Mouse (Mus musculus) monocyte, adult 5-6 weeks (primary cell): ENCODE data around the gene Mpg. TPM values are rescaled to one million over a fixed set of nuclear protein-coding genes. Genes with fewer than 3 reads are reported as not detected.

Experiments used
- ATAC-seq: fragments of 153-309, 156-312 bp; replicated peaks from 2 replicates; pipeline ENCODE4 v1.8.0; 2017; ENCODE audit warnings: mild to moderate bottlenecking; ENCODE audit not compliant: low TSS enrichment, insufficient number of reproducible peaks, severe bottlenecking, poor library complexity, low FRiP score
- total RNA-seq: library from RNA; stranded (forward); fragments of 200-1000, 200-491, 200-594 nt; gene quantifications from 3 replicates; pipeline ENCODE4 v1.2.3, GENCODE M21; 2017

The Mpg gene
- total RNA-seq, 1 experiment from 2014 or later, result 6.3 TPM

- ATAC-seq, result no peak
Measured at GRCm38 (mm10) chr11:32244617-32245016, 18.3 kb downstream of the Mpg start.

DNA sequence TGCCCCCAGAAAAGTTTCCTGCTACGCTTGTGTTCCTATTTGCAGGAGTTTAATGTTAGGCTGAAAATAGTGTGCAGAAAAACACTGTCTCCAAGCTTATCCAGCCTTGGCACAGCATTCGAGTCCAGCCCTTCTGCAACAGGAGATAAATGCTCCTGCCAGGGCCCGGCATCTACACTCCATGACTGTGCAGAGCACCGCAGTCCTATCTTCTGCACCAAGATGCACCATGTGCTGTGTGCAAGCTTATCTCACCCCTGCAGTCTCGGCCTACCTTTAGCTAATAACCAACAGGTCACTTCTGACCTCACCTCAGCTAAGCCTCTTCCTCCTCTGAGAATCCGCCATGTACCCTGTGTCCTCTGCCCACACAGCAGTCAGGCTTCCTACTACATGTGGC lies 19.3 kb downstream of the Mpg start:
- ATAC-seq, result no peak

DNA sequence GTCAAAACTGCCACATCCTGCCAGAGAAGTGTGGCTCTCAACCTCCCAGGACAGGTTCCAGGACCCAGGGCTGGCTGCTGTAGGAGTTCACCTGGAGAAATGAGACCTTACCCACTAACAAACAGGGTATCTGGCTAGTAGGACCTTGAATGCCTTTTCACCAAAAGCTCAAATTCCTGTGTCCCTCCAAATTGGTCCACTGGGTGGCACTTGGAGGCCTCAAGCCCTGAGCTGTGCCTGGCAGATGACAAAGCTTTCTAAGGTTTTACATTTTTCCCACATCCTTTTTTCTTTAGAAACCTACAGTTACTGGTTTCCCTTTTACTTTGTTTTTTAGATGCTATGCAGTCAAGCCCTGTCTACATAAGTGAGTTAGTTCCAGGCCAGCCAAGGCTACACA lies 20.8 kb downstream of the Mpg start:
- ATAC-seq, result no peak

DNA sequence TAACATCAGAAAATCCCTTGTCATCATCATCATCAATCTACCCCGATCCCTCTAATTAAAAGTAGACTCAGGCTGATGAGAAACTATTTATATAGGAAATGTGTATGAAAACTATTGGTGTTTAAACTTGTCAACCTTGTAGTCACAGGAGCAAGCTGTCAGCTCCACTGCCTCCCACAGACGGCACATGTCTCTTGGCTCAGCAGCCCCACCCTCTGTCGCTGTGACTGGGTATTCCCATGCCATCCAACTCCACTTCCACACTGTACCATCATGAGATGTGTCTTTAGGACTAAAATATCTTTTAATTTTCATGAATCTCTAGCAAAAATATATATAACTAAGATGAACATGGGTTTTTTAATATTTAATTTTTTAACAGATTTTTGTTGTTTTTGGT lies 22.0 kb downstream of the Mpg start:
- ATAC-seq, result no peak

- no peak for ATAC-seq
Measured at GRCm38 (mm10) chr11:32250880-32251763, 24.8 kb downstream of the Mpg start.

- ATAC-seq, result no peak
Measured at GRCm38 (mm10) chr11:32253121-32253520, 26.8 kb downstream of the Mpg start.

DNA sequence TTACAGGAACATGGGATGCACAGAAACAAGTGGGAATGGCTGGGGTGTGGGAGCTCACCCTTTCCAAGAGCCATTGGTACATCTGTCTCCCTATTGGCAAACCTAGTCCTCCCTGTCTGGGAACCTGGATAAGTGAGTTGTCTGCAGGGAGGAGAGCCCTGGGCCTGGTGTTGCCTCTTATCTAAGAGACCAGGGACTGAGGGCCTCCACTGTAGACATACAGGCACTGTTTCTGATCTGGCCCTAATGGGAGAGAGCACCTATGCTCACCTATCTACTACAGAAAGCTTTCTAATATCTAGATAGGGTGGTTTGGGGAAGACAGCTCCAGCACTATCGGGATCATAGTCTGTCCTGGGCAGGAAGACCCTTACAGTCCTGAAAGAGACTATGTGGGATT lies 29.8 kb downstream of the Mpg start:
- ATAC-seq, result no peak

GRCm38 (mm10) chr11:32256566-32256965 lies 30.3 kb downstream of the Mpg start:
- ATAC-seq, result no peak

- ATAC-seq, result no peak
Measured at GRCm38 (mm10) chr11:32262674-32263415, 36.5 kb downstream of the Mpg start.

DNA sequence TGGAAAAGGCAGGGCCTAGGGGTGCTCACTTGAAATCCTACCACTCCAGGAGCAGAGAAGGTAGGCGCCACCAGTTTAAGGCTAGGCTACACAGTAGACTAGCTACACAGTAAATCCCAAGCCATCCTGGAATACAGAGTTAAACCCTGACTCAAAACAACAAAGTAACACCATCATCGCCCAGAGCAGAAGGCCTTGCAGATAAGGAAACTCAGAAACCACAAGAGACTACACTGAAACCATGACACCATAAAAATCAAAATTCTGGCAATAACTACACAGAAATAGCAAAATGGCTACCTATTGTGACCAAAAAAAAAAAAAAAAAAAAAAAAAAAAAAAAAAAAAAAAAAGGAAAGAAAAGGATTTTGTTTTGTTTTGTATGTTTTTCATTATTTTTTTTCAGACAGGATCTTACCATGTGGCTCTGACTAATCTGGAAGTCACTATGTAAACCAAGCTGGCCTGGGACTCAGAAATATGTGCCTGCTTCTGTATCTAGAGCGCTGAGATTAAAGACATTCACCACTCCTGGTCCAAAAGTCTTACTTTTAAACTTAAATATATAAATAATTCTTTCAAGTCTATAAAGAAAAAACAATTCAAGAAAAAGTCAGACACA lies 38.9 kb downstream of the Mpg start:
- ATAC-seq, result no peak

DNA sequence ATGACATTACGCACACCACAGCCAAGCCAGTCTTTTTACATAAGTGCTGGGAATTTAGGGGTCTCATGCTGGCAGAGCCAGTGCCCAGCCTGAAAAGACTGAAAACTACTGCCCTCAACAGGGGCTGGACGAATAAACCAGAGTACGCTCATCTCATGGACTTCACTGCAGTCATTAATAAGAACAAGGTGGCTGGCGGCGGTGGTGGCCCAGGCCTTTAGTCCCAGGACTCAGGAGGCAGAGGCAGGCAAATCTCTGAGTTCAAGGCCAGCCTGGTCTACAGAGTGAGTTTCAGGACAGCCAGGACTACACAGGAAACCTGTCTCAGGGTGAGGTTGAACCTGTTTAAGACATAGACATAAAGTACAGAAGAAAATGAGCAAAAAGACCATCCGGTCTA lies 39.9 kb downstream of the Mpg start:
- ATAC-seq, result no peak

DNA sequence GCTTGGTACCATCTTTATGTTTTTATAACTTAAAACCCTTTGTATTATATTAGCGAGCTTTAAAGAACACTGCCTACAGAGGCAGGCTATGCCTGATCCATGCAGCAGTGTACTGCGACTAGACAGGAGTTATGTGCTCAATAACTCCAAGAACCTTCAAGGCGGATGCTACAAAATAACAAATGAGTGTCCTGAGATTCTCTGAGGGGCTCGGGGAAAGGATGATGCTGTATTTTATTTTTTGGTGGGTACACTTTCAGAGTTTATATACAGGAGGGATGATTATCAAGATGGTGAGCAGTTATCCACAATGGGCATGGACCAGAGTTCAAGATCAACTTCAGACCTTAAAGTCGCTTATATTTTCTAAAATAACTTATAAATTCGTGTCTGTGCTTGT lies 40.5 kb downstream of the Mpg start:
- ATAC-seq, result no peak

- peak; percentile 73 for ATAC-seq
Measured at GRCm38 (mm10) chr11:32267188-32267884, 41.0 kb downstream of the Mpg start, which contains the start of gene Nprl3. Gene Nprl3 (minus strand): TSS chr11:32267707.

DNA sequence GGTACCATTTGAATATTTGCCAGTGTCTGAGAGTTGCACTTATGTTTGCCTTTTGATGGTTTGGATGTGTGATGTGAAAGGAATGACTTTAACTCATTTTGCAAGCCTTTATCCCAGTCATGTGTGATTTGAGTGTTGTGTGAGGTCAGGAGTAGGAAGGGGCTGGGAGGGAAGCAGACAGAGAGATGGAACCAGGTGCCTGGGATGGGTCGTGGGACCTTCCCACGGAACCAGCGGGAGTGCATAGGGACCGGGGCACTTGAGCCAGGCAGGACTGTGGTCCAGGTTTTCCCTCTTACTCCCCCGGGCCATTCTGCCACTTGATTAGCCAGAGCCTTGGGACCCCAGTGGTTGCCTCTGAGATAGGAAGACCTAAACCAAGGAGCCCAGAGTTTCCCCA lies 41.7 kb downstream of the Mpg start:
- no peak for ATAC-seq

DNA sequence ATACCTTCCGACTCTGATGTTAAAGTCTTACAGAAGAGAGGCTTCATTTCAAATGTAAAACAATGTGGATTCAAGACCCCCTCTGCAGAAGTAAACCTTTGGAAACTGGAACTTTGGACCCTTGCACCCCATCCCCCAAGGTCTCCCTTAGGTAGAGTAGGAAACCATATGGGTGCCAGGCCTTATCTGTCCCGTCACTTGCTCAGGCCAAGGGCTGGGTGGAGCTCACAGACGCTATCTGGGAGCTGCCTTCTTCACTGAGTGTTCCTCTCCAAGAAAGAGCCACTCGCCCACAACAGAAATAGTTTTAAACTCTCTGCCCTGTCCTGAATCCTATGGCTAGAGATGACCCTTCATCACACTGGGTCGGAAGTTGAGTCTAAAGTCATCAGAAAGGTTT lies 42.6 kb downstream of the Mpg start:
- no peak for ATAC-seq

- ATAC-seq, result no peak
Measured at GRCm38 (mm10) chr11:32271178-32271577, 44.9 kb downstream of the Mpg start.

- ATAC-seq, result no peak
Measured at GRCm38 (mm10) chr11:32276347-32276746, 50.0 kb downstream of the Mpg start, which contains the start of gene Hba-x. Gene Hba-x (plus strand): TSS chr11:32276400.

DNA sequence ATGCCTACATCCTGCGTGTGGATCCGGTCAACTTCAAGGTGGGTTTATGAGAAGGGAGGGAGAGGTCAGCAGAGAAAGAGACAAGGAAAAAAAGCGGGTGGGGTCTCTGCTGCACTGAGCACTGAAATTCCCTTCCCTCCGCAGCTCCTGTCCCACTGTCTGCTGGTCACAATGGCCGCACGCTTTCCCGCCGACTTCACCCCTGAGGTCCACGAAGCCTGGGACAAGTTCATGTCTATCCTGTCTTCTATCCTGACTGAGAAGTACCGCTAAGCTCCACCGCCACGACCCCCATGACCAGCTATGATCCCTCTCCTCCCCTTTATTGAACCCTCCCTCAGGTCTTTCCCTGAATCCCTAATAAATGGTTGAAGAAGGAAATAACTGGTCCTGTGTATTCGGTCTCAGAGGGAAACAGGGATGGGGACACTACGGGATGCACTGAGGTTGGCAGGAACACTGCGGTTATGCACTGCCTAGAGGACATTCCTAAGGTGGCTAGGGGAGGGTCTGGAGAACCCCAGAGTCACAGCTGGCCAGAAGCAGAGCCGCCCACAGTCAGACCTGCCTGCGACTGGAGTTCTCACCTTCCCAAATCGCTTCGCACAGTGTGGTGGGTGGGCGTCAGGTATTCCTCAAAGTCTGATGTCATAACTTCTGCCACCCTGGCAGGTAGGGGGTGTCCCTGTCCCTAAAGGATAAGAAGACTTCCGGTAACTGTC lies 51.6 kb downstream of the Mpg start:
- no peak for ATAC-seq
